Mouse (Mus musculus): ENCODE results near the gene Bhlha15. TPM values are rescaled to one million over a fixed set of nuclear protein-coding genes. Genes with fewer than 3 reads are reported as not detected.
A peak's percentile ranks its signal among the peaks of the same experiment; 100 is the strongest.

Gene Bhlha15
- polyA plus RNA-seq, 1 experiment from 2014 or later: 3.9 TPM

DNA sequence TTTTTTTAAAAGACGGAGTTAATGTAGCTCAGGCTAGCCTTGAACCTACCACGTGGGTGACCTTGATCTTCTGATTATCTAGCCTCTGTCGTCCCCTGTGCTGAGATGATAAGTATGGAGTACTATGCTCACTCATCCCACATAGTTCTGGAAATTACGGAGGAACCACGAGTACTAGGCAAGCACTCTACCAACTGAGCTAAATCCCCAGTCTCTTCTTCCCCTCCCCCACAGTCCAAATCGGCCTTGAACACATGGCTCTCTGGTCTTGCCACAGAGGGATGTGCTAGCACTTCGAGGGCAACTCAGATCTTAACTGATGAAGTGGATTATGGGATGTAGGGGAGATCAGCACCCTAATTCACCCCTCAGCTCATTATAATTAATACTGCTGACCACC, 28.0 kb downstream of the Bhlha15 start:
- no peaks in the 10 kb centered on the region for H3K9me3 ChIP-seq (ENCODE audit: control insufficient read depth, low read length)
- no peak overlapping the region for H3K9ac ChIP-seq (ENCODE audit: low read length)
- ATAC-seq (replicated peaks; ENCODE audit: low FRiP score, low TSS enrichment, low read depth) (no peak), DNase-seq (ENCODE audit: low spot score) (no peak)
- peaks cover 7% of the 10 kb centered on the region for H3K4me1 ChIP-seq (replicated peaks; ENCODE audit: control insufficient read depth, insufficient read depth, low read length)
- no peak overlapping the region for H3K4me3 ChIP-seq (ENCODE audit: low read depth, low read length)
- no peaks in the 10 kb centered on the region for H3K27me3 ChIP-seq (replicated peaks; ENCODE audit: control insufficient read depth, insufficient read depth, low read length)
- H3K4me2 ChIP-seq (ENCODE audit: low read length): no peak overlapping the region
- H3K36me3 ChIP-seq (ENCODE audit: control insufficient read depth, insufficient read depth, low read length): peaks cover 12% of the 10 kb centered on the region; the same call in 1 of the 2 replicates
- H3K27ac ChIP-seq (ENCODE audit: low read depth): no peak overlapping the region
- WGBS: 86% methylated on average over 7 of the region's 7 CpGs

DNA sequence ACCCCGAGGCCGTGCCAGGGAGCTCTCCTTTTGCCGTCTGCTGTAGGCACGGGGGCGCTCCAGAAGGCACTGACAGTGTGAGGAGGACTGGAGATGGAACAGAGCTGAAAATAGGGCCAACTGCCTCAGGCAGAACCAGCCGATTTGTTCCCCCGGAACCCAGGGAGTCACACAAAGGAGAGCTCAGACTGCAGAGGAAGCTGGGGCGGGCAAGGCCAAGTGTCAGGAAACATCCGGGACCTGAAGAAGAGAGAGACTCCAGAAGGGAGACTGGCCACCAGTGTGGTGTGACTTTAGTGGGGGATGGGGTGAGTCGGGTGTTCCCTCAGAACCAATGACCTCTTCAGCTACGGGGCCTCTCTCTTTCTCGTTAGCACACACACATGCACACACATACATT, 29.2 kb downstream of the Bhlha15 start:
- no peak overlapping the region for H3K27ac ChIP-seq (ENCODE audit: low read depth)
- H3K9ac ChIP-seq (ENCODE audit: low read length): no peak overlapping the region
- H3K4me3 ChIP-seq (ENCODE audit: low read depth, low read length): no peak overlapping the region
- H3K4me1 ChIP-seq (replicated peaks; ENCODE audit: control insufficient read depth, insufficient read depth, low read length): peaks cover 11% of the 10 kb centered on the region
- ATAC-seq (replicated peaks; ENCODE audit: low FRiP score, low TSS enrichment, low read depth) (no peak), DNase-seq (ENCODE audit: low spot score) (no peak)
- H3K36me3 ChIP-seq (ENCODE audit: control insufficient read depth, insufficient read depth, low read length): 0 out of 2 replicates have a peak, but pooled peaks cover 3% of the 10 kb centered on the region
- no peaks in the 10 kb centered on the region for H3K9me3 ChIP-seq (ENCODE audit: control insufficient read depth, low read length)
- 78% methylated on average over 12 of the region's 12 CpGs for WGBS
- no peak overlapping the region for H3K4me2 ChIP-seq (ENCODE audit: low read length)
- H3K27me3 ChIP-seq (replicated peaks; ENCODE audit: control insufficient read depth, insufficient read depth, low read length): no peaks in the 10 kb centered on the region

DNA sequence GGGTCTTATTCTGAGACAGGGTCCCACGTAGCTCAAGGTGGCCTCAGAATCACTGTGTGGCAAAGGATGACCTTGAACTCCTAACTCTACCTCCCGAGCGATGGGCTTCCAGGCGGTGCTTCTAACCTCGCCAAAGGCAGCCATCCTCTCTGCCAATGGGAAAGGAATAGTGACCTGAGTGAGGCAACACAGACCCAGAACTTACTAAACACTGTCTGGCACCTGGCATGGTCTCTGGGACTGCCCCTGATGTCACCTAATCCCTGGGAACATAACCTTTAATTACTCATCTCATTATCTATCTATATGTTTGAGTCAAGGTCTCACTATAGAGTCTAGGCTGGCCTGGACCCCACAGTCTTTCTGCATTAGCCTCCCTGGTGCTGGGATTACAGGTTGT, 29.9 kb downstream of the Bhlha15 start:
- Histone ChIP-seq H3K27me3 (replicated peaks; ENCODE audit: control insufficient read depth, insufficient read depth, low read length) (0 out of 2 replicates have a peak, but pooled peaks cover 1% of the 10 kb centered on the region), H3K9ac (ENCODE audit: low read length) (no peak overlapping the region), H3K36me3 (ENCODE audit: control insufficient read depth, insufficient read depth, low read length) (0 out of 2 replicates have a peak, but pooled peaks cover 3% of the 10 kb centered on the region), H3K4me3 (ENCODE audit: low read depth, low read length) (no peak overlapping the region), H3K4me2 (ENCODE audit: low read length) (no peak overlapping the region), H3K27ac (ENCODE audit: low read depth) (no peak overlapping the region), H3K4me1 (replicated peaks; ENCODE audit: control insufficient read depth, insufficient read depth, low read length) (peaks cover 13% of the 10 kb centered on the region), H3K9me3 (ENCODE audit: control insufficient read depth, low read length) (no peaks in the 10 kb centered on the region)
- DNase-seq (ENCODE audit: low spot score) (no peak), ATAC-seq (replicated peaks; ENCODE audit: low FRiP score, low TSS enrichment, low read depth) (no peak)
- 91% methylated on average over 5 of the region's 5 CpGs for WGBS

DNA sequence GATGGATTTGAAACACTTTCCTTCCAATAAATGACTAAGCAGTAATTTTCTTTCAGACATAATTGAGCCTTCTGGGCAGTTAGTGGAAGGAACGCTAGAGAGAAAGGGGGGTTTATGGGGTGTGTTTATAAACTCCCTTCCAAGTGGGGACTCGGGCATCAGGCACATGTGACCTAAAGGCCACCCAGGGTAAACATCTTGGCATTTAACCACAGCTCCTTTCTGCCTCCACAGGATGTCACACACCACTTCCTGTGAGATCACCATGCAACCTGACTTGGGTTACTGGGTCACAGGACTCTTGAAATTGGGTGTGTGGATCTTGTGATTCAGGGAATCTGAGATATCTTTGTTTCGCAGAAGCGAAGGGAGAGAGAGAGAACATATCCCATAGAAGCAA, 31.2 kb downstream of the Bhlha15 start:
- DNase-seq (ENCODE audit: low spot score) (no peak), ATAC-seq (replicated peaks; ENCODE audit: low FRiP score, low TSS enrichment, low read depth) (no peak)
- Histone ChIP-seq H3K4me2 (ENCODE audit: low read length) (no peak overlapping the region), H3K27me3 (replicated peaks; ENCODE audit: control insufficient read depth, insufficient read depth, low read length) (0 out of 2 replicates have a peak, but pooled peaks cover 4% of the 10 kb centered on the region), H3K4me1 (replicated peaks; ENCODE audit: control insufficient read depth, insufficient read depth, low read length) (peaks cover 13% of the 10 kb centered on the region), H3K9me3 (ENCODE audit: control insufficient read depth, low read length) (no peaks in the 10 kb centered on the region), H3K4me3 (ENCODE audit: low read depth, low read length) (no peak overlapping the region), H3K27ac (ENCODE audit: low read depth) (no peak overlapping the region), H3K36me3 (ENCODE audit: control insufficient read depth, insufficient read depth, low read length) (no peaks in the 10 kb centered on the region), H3K9ac (ENCODE audit: low read length) (no peak overlapping the region)
- WGBS: 65% methylated on average over 4 of the region's 4 CpGs

DNA sequence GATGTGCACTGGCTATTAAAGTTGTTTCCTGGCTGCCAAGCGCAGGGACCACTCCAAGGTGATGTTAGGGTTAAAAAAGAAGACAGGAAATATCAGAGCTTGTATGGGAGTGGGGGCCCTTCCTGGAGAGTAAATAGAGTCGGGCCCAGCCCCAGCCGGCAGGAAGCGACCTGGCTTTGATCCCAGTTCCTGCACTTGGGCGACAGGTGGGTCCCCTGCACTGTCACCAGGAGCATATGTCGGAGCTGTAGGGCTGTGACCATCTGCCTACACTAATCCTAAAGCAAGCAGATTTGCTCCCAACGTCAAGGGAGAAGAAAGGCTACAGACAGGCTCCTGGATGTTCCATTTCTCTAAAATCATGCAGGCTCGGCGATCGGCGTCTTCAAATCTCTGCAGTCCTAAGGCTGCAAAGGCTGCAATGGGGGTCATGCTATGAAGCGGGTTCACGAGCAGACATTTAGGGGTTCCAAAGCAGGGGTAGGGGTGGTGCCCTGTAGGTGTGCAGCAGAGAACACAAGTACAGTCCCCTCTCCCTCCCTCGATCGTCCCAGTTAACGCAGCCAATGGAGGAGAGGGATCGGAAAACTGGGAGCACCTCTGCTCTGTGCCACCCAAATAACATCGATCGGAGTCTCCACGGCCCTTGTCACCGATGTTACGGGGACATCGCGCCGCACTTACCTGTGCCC, 32.9 kb downstream of the Bhlha15 start:
- H3K27ac ChIP-seq (ENCODE audit: low read depth): peak overlapping the region; percentile 38; the same call in 1 of the 2 replicates
- 0 out of 2 replicates have a peak, but pooled peaks cover 4% of the 10 kb centered on the region for H3K27me3 ChIP-seq (replicated peaks; ENCODE audit: control insufficient read depth, insufficient read depth, low read length)
- H3K36me3 ChIP-seq (ENCODE audit: control insufficient read depth, insufficient read depth, low read length): no peaks in the 10 kb centered on the region
- 1% methylated on average over 25 of the region's 25 CpGs for WGBS
- ATAC-seq (replicated peaks; ENCODE audit: low FRiP score, low TSS enrichment, low read depth): peak; percentile 57
- H3K4me2 ChIP-seq (ENCODE audit: low read length): peak overlapping the region; percentile 77
- no peaks in the 10 kb centered on the region for H3K9me3 ChIP-seq (ENCODE audit: control insufficient read depth, low read length)
- peak overlapping the region; percentile 39 for H3K9ac ChIP-seq (ENCODE audit: low read length)
- DNase-seq (ENCODE audit: low spot score): no peak
- H3K4me3 ChIP-seq (ENCODE audit: low read depth, low read length): peak overlapping the region; percentile 67
- H3K4me1 ChIP-seq (replicated peaks; ENCODE audit: control insufficient read depth, insufficient read depth, low read length): peaks cover 13% of the 10 kb centered on the region

DNA sequence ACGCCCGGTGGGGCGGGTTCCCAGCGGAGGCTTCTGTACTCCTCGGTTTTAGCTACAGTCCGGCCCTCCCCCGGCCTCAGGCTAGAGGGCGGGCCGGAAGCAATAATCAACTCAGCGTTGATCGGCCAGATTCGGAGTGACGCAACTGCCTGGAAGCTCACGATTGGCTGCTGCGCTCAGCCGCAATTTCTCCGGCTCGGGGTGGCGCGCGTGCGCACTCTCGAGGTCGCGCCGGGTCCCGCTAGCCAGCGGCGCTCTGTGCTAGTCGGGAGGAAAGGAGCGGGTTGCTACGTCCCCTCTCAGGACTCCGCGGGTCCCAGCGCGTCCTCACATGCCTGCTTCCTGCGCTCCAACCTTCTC, 33.4 kb downstream of the Bhlha15 start, which contains the start of gene Tecpr1:
Gene Tecpr1, minus strand, starts transcription at position 113 of the 360 bp plus-strand sequence.
- Histone ChIP-seq H3K9ac (ENCODE audit: low read length) (peak within 1 kb of the TSS; percentile 39), H3K4me1 (replicated peaks; ENCODE audit: control insufficient read depth, insufficient read depth, low read length) (peaks cover 13% of the 10 kb centered on the region), H3K27me3 (replicated peaks; ENCODE audit: control insufficient read depth, insufficient read depth, low read length) (0 out of 2 replicates have a peak, but pooled peaks cover 4% of the 10 kb centered on the region), H3K4me2 (ENCODE audit: low read length) (peak within 1 kb of the TSS; percentile 77), H3K27ac (ENCODE audit: low read depth) (peak within 1 kb of the TSS; percentile 38; the same call in 1 of the 2 replicates), H3K36me3 (ENCODE audit: control insufficient read depth, insufficient read depth, low read length) (no peaks in the 10 kb centered on the region), H3K4me3 (ENCODE audit: low read depth, low read length) (peak within 1 kb of the TSS; percentile 67), H3K9me3 (ENCODE audit: control insufficient read depth, low read length) (no peaks in the 10 kb centered on the region)
- under 1% methylated on average over 37 of the region's 37 CpGs for WGBS
- peak; percentile 97 for ATAC-seq (replicated peaks; ENCODE audit: low FRiP score, low TSS enrichment, low read depth)
- DNase-seq (ENCODE audit: low spot score): peak; percentile 92

DNA sequence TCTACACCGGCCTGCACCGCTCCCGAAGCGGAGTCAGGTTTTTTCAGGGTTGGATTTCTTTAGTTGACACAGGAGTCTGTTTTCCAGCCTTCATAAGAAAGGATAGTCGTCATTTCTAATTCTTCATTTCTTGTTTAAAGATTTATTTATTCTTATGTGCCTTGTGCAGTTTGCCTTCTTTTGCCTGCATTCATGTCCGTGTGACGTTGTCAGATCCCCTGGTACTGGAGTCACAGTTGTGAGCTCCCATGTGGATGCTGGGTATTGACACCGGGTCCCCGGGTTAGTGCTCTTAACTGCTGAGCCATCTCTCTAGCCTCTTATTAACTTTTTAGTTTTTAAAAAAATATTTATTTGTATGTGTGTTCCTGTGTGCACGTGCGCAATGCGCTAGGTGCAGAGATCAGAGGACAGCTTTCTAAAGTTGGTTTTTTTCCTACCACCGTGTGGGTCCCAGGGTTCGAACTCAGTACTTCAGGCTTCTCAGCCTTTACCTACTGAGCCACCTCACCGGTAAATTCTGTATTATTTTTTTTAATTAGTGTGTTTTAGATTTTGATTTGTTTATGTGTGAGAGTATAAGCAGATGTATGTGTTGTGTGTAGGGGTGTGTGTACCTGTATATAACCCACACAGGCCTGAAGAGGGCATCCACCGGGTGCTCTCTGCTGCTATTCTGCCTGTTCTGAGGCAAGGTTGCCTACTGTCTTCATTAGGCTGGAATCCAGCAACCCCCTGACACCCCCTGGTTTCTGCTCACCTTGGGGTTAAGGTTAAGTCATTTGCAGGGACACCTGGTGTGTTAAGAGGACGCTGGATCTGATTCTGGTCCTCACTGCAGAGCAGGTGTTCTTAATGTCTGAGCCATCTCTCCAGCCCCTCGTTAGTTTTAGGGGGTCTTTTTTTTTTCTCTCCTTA, 34.1 kb downstream of the Bhlha15 start:
- Histone ChIP-seq H3K4me2 (ENCODE audit: low read length) (peak overlapping the region; percentile 77), H3K4me3 (ENCODE audit: low read depth, low read length) (peak overlapping the region; percentile 67), H3K9ac (ENCODE audit: low read length) (peak overlapping the region; percentile 39), H3K36me3 (ENCODE audit: control insufficient read depth, insufficient read depth, low read length) (no peaks in the 10 kb centered on the region), H3K9me3 (ENCODE audit: control insufficient read depth, low read length) (no peaks in the 10 kb centered on the region), H3K27me3 (replicated peaks; ENCODE audit: control insufficient read depth, insufficient read depth, low read length) (0 out of 2 replicates have a peak, but pooled peaks cover 4% of the 10 kb centered on the region), H3K27ac (ENCODE audit: low read depth) (0 out of 2 replicates have a peak overlapping the region, but pooled peaks have one; percentile 8), H3K4me1 (replicated peaks; ENCODE audit: control insufficient read depth, insufficient read depth, low read length) (peaks cover 13% of the 10 kb centered on the region)
- DNase-seq (ENCODE audit: low spot score): no peak
- ATAC-seq (replicated peaks; ENCODE audit: low FRiP score, low TSS enrichment, low read depth): peak; percentile 7; the same call in 1 of the 2 replicates
- 27% methylated on average over 18 of the region's 18 CpGs for WGBS

DNA sequence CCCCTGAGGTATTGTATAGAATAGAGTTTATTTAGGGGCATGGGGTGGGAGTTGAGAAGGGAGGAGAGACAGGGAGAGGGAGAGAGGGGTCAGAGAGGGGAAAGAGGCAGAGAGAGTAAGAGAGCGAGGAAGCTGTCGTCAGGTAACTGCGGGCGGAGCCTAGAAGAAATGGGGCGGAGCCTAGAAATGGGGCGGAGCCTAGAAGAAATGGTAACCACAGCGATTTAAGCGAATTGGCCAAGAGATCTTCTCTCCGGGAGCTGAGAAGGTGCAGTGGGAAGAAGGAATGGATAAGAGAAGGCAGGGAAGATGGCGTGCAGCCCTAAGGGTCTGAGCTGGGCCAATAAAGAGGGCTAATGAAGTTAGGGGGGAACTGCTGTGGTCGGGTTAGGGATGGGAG, 36.1 kb downstream of the Bhlha15 start:
- no peak for DNase-seq (ENCODE audit: low spot score)
- Histone ChIP-seq H3K9me3 (ENCODE audit: control insufficient read depth, low read length) (no peaks in the 10 kb centered on the region), H3K4me3 (ENCODE audit: low read depth, low read length) (no peak overlapping the region), H3K4me1 (replicated peaks; ENCODE audit: control insufficient read depth, insufficient read depth, low read length) (peaks cover 13% of the 10 kb centered on the region), H3K36me3 (ENCODE audit: control insufficient read depth, insufficient read depth, low read length) (no peaks in the 10 kb centered on the region), H3K9ac (ENCODE audit: low read length) (no peak overlapping the region), H3K27me3 (replicated peaks; ENCODE audit: control insufficient read depth, insufficient read depth, low read length) (0 out of 2 replicates have a peak, but pooled peaks cover 4% of the 10 kb centered on the region), H3K4me2 (ENCODE audit: low read length) (no peak overlapping the region), H3K27ac (ENCODE audit: low read depth) (no peak overlapping the region)
- ATAC-seq (replicated peaks; ENCODE audit: low FRiP score, low TSS enrichment, low read depth): no peak
- 30% methylated on average over 11 of the region's 11 CpGs for WGBS
